Mouse (Mus musculus): ENCODE measurements at regions not wholly inside any gene's neighbourhood (a gene's known extent, or its start where the extent isn't known, plus 50 kb on each side); places are given as distances from the start of the nearest gene placed in this dataset.

DNA sequence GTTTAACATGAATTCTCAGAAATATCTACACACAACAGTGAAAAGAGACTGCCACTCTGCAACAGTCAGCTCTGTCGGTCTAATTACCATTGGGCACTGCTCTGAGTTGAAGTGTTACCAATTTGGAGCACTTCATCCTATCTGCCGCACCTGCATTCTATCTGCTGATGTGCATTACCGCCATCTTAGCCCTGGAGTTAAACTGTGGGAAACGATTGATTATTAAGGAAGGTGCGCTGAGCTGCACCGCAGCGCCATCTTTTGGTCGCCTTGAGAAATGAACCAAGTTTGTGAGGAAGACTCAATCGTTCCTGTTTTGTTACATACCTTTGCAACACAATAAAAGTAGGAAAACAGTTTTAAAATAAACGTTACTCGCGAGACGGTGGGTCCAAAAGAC lies 110.5 kb downstream of the Rergl start:
- DNase-seq (ENCODE audit: low spot score in 2 of 2): no peak

GRCm38 (mm10) chr6:139350939-139351338 lies 150.8 kb downstream of the Rergl start:
- DNase-seq (ENCODE audit: low spot score in 2 of 2): no peak

GRCm38 (mm10) chr6:139325226-139325625 lies 176.6 kb downstream of the Rergl start:
- no peak for DNase-seq (ENCODE audit: low spot score in 2 of 2)

- no peak for DNase-seq (ENCODE audit: low spot score in 2 of 2)
Measured at GRCm38 (mm10) chr6:139307651-139308050, 194.1 kb downstream of the Rergl start.

DNA sequence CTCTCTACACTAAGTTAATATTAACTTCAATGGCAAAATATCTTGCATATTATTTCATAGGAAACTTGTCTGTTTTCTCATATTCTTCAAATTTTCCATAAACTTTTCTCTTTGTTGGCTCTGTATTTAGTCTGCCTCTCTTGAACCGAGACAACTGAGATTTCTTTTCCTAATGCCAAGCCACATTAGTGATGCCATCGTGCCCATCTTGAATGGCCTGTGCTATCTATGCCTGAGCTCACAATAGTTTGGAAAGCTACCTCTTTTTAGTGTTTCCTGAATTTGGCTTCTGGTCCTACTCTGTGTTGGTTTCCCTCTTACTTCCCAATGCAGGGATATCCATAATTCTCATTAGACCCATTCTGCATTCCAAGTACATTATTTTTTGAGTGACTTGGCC lies 197.5 kb downstream of the Rergl start:
- no peak for DNase-seq (ENCODE audit: low spot score in 2 of 2)

GRCm38 (mm10) chr6:139295701-139296100 lies 206.1 kb downstream of the Rergl start:
- DNase-seq (ENCODE audit: low spot score in 2 of 2): no peak

DNA sequence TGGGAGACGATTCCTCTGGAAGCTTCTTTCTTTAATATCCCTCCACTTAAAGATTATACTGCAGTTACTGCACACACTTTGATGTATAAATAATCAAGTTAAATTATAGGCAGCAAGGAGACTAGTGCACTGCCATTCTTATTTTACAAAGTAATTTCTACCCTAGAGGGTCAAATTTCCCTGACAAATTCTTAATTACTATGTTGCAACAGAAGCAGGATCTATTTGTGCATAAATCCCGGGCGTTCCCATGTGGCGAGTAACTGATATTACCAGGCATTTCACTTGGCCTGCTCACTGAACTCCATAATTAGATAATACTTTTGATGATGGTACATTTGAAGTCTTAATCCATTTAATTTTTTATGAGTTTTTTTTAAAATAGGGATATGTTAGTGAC lies 222.7 kb downstream of the Rergl start:
- no peak for DNase-seq (ENCODE audit: low spot score in 2 of 2)

- no peak for DNase-seq (ENCODE audit: low spot score in 2 of 2)
Measured at GRCm38 (mm10) chr6:139275512-139275911, 226.3 kb downstream of the Rergl start.

- DNase-seq (ENCODE audit: low spot score in 2 of 2): no peak
Measured at GRCm38 (mm10) chr6:139253704-139254103, 248.1 kb downstream of the Rergl start.

DNA sequence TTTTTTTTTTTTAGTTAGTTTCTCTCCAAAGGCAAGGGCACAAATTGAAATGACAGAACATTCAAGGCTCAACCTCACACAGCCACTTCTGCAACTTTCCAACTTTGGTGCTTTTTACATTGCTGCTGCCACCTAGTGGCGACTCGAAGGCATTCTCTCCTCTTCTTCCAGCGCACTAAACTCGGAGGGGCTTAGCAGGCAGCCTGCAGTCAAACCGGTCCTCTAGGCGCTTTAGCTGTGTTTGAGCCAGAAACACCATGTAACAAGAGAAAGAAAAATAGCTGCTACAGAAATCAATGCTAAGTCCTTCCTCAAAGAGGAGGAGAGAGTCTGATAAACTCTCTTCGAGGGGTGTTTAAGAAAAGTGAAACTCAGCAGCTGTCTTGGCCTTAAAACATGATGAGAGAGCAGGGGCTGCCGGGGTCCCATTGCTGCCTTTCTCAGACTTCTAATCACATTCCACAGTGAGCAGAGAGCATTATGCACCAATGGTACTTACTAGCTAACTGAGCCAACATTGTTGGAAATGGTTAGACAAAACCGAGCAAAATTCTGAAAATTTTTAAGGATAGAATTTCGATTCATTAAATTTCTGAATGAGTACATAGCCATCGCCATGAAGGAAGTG lies 252.7 kb downstream of the Rergl start:
- peak in 1 of 2 experiments; percentile 3 for DNase-seq (ENCODE audit: low spot score in 2 of 2)

GRCm38 (mm10) chr6:139226127-139226526 lies 275.6 kb downstream of the Rergl start:
- DNase-seq (ENCODE audit: low spot score in 2 of 2): no peak

DNA sequence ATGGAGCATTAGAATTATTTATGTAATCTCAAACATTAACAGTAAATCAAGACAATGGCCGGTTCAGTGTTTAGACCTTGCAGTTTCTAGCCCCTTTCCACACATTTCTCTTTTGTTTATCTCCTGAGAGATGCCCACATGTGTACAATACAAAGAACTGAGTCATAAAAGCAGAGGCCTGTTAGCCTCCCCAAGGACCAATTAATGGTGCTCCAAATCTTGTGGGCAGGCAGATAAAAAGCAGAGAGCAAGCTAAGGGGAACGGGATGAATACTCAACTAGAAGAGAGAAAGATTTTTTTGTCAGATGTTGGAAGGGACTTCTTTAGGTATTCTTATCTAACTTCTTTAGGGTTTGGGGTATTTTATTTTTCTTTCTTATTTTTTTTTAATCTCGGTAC lies 287.3 kb downstream of the Rergl start:
- DNase-seq (ENCODE audit: low spot score in 2 of 2): no peak

GRCm38 (mm10) chr6:139210256-139210655 lies 291.5 kb downstream of the Rergl start:
- DNase-seq (ENCODE audit: low spot score in 2 of 2): no peak

GRCm38 (mm10) chr6:139198601-139199000 lies 303.2 kb downstream of the Rergl start:
- no peak for DNase-seq (ENCODE audit: low spot score in 2 of 2)

- no peak for DNase-seq (ENCODE audit: low spot score in 2 of 2)
Measured at GRCm38 (mm10) chr6:139186431-139186830, 315.3 kb downstream of the Rergl start.

DNA sequence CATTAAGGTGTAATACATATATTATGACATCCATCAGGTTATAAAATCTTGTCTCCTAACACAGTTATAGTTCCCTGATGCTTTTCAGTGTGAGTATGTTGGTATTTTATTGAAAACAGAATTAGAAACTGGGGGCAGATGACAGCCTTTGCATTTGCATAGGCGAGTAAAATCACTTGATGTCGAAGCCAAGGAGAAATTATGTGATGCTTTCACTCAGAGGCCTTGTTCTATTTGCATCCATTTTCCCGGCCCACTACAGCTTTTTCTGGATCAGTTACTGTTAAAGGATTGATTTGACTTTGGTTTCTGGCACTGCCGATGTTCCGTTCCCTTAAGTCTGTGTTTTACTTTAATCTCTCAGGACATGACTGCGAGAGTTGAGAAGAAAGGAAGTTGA lies 341.4 kb downstream of the Rergl start:
- DNase-seq (ENCODE audit: low spot score in 2 of 2): no peak

DNA sequence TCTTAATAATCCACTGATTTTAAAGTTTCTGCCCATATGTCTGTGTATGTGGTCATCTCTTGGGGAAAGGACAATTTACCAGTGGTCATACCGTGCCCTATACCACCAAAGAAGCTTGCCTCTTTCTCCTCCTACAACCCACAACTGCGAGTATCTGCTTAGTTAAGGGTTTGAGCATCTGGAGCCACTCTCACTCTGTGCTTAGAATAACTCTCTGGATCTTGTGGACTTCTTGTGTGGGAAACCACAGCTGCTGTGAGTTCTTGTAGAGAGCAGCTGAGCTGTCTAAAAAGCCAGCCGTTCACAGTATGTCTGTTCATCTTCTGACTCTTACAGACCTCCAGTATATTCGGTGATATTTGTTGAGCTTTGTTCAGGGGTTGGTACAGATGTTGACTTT lies 342.0 kb downstream of the Rergl start:
- no peak for DNase-seq (ENCODE audit: low spot score in 2 of 2)

DNA sequence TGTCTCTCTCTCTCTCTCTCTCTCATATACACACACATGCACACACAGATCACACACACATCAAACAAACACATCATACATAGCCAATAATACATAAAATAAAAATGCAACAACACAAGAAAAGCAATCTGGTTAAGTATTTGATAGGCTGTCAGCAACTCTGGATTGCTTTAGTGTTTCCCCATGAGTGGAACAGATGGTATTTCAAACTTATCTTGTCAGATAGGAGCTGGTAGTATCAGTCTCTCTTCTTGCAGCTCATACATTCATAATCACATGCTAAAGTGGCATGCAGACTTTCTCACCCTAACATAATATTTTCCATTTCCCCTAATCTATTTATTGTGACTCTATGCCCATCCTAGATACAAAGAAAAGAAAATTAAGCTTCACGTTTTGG lies 347.0 kb downstream of the Rergl start:
- no peak for DNase-seq (ENCODE audit: low spot score in 2 of 2)

- DNase-seq (ENCODE audit: low spot score in 2 of 2): no peak
Measured at GRCm38 (mm10) chr6:139135693-139136092, 366.1 kb downstream of the Rergl start.

DNA sequence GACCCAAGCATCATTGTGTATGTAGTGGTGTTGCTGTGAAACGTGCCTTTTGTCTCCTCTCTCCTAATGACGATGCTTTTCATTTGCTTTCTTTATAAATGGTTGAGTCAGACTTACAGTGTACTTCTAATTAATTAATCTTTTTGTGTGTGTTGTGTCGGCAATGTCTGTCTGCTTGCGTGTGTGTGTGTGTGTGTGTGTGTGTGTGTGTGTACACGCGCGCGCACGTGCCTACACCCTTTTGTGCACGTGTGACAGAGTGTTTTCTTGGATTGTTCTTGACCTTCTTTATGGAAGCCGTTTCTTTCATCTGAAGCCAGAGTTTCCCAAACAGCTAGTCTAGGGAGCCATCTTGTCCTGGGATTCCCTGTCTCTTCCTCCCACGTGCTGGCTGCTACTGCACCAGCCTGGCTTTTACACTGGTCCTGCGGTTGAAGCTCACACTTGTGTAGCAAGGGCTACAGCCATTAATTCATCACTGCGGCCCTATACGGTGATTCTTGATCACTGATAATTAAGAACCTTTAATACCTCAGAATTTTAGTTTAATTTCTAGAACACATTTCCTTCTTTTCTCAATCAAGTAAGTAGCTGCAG lies 369.6 kb downstream of the Rergl start:
- no peak for DNase-seq (ENCODE audit: low spot score in 2 of 2)

- DNase-seq (ENCODE audit: low spot score in 2 of 2): no peak
Measured at GRCm38 (mm10) chr6:139108263-139108662, 393.5 kb downstream of the Rergl start.

DNA sequence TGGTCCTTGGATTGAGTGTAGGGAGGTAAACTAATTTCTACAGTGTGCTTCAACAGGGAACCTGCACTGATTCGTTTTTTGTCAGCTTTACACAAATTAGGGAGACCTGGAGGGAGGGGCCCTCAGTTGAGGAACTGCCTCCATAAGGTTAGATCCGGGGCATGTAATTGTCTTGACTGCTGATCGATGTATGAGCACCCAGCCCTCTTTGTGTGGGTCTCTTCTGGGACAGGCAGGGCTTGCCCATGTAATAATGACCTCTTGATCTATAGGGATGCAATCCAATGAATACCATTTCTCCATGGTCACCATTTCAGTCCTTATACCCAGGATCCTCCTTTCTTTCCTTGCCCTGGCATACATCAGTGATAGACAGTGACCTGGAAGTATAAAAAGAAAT lies 398.4 kb downstream of the Rergl start:
- no peak for DNase-seq (ENCODE audit: low spot score in 2 of 2)

- no peak for DNase-seq (ENCODE audit: low spot score in 2 of 2)
Measured at GRCm38 (mm10) chr6:139099273-139099672, 402.5 kb downstream of the Rergl start.

DNA sequence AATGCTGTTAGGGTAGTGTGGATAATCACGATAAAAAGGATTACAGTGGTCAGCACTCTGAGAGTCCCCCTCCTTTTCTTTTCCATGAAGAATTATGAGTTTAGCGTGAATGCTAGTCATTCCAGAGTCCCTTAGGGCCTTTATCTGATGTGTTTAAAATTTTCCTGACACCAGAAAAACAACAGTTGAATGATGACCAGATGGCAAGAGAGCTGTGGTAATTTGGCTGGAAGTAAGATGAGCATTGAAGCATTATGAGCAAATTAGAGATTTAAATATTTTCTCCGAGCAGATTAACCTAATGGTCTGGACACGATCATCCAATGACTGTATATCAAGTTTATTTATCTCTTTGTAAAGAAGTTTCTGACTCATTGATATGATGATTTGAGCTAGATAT lies 417.1 kb upstream of the Igbp1b start:
- no peak for DNase-seq (ENCODE audit: low spot score in 2 of 2)
